Mouse (Mus musculus) layer of hippocampus, adult 6 months (tissue): Measurements from ENCODE around the gene 1700020L24Rik. TPM values are rescaled to one million over a fixed set of nuclear protein-coding genes. Genes with fewer than 3 reads are reported as not detected.

ENCODE experiments used
- long read RNA-seq, 2 experiments: library from polyadenylated mRNA; unstranded; transcript quantifications; one replicate each; pipeline ENCODE4 v2.0.0; 2019 to 2020
- polyA plus RNA-seq: library from polyadenylated mRNA; unstranded; fragments of <200 nt; fragmentation: Nextera tagmentation; gene quantifications from 2 replicates; pipeline ENCODE4 v1.2.3, GENCODE M21; 2021

The 1700020L24Rik gene
- 0.30 and 0.52 TPM in 2 replicates for polyA plus RNA-seq
- long read RNA-seq, experiment 1 = 0 reads
- long read RNA-seq, experiment 2, partial matches to known transcripts = 0 of 1 reads
- long read RNA-seq, experiment 2, other reads (novel, unspliced or antisense) = 1 of 1 reads

DNA sequence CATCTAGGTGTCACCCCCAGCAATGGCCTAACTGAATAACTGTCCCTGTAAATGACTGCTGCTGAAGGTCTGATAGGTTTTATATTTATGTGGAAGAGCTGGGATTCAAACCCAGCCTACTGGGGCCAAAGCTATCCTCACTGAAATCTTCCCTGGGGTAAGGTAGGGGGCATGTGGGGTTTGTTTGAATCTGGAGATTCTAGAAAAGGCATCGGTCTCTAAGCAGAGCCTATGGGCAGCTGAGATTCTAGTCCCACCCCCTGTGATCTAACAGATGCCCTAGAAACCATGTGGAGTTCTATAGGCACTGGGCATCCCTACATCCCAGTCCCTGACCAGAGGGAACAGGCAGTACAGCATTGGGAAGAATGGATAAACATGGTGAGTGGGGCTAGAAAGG lies at the start of gene 1700020L24Rik:
Gene 1700020L24Rik, plus strand, starts transcription at position 301 of the 400 bp plus-strand sequence.

DNA sequence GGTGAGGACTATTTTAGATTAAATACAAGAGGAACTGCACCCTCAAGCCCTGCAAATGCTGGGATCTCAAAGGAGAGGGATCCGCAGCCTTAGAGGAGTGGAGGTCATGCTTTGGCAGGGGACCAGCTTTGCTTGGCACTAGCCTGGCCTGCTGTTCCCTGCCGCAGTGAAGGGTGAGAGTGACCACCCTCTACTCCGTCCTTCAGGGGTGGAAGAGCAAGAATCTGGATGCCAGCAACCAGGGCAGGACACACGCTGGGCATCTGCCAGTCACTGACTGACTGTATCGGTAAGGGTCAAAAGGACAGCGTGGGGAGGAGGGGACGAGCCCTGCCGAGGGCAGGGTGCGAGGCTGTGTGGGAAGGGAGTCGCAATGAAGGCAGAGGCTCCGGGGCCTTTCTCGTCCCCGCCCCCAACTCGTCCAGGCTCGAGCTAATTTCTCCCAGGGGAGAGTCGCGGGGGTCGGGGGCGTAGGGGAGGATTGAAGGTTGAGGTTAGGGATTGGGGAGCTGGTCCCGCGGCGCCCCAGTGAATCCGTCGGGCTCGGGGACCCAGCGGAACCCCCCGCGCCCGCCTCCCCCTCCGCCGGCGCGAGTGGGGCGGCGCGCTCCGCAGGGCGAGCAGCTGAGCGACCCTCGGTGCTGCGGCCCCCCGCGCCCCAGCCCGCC lies 28.3 kb upstream of the 1700020L24Rik start, which contains the start of gene Rasl10b:
Gene Rasl10b, plus strand, starts transcription at position 51 of the 668 bp plus-strand sequence.

DNA sequence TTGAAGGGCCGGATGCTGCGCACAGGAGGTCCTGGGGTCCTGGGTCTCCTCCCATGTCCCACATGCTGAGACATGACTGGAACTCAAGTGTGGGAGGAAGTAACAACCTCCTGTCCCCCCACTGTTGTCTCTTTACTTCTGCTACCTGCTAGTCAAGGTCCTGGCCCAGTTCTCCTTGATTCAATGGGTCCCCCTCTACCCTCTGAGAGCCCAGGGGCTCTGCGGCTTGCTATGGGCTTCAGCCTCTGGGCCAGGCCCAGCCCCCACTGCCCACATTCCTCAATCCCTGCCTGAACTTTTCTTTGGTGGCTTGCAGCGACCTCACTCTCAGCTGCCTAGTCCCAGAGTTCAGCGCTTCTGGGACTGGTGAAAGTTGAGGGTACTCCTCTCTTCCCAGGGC lies 8.1 kb upstream of the 1700020L24Rik start, which contains the start of gene Gas2l2:
Gene Gas2l2, minus strand, starts transcription at position 101 of the 400 bp plus-strand sequence.

DNA sequence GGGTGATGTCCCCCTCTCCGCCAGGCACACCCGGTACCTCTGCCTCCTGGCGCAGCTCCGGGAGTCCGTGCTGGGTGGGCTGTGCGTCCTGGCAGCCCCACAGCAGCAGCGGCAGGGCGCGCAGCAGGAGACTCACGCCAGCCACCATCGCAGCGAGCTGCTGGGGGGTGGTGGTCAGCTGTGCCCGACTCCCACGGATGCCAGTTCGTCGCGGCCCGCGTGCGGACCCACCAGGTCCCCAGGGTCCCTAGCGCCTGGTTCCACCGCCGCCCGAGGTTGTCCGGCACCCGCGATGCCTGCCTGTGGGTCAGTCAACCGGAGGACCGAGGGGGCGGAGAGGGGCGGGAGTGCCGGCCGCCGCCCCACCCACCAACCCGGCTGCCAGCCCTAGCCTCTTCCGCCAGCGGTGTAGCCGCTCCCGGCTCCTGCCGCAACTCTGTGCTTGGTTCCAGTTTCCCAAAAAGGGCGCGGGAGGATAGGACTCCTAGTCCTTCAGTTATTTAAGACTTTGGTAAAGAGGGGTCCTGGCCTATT lies 25.3 kb downstream of the 1700020L24Rik start, which contains the start of gene Mmp28:
Gene Mmp28, minus strand, starts transcription at position 361 of the 534 bp plus-strand sequence.

GRCm38 (mm10) chr11:83472324-83473234 lies 35.1 kb downstream of the 1700020L24Rik start, which contains the start of gene Taf15:
Taf15 (plus strand) TSS chr11:83473086.

Other genes with a start within 250 kb of the 1700020L24Rik start
- 0.18 and 0.21 TPM in 2 replicates for gene Slfn3, start 246.3 kb upstream of the 1700020L24Rik start, polyA plus RNA-seq
- not detected in 2 replicates for gene Slfn14, start 151.0 kb upstream of the 1700020L24Rik start, polyA plus RNA-seq
- 77.1 and 89.6 TPM in 2 replicates for gene Ap2b1, start 138.7 kb upstream of the 1700020L24Rik start, polyA plus RNA-seq
- 9.0 and 10.0 TPM in 2 replicates for gene Pex12, start 135.1 kb upstream of the 1700020L24Rik start, polyA plus RNA-seq
- gene Rasl10b, start 28.5 kb upstream of the 1700020L24Rik start, polyA plus RNA-seq = 17.3 and 19.8 TPM in 2 replicates
- 0.39 and 0.56 TPM in 2 replicates for gene Gas2l2, start 8.2 kb upstream of the 1700020L24Rik start, polyA plus RNA-seq
- 0.80 and 0.95 TPM in 2 replicates for gene Mmp28, start 25.4 kb downstream of the 1700020L24Rik start, polyA plus RNA-seq
- gene Taf15, start 35.4 kb downstream of the 1700020L24Rik start, polyA plus RNA-seq = 0.56 and 1.3 TPM in 2 replicates
- gene Heatr9, start 84.5 kb downstream of the 1700020L24Rik start, polyA plus RNA-seq = not detected in 2 replicates
- gene Ccl5, start 92.8 kb downstream of the 1700020L24Rik start, polyA plus RNA-seq = 1.1 and 4.9 TPM in 2 replicates
- gene Ccl9, start 141.0 kb downstream of the 1700020L24Rik start, polyA plus RNA-seq = 0.89 and 1.9 TPM in 2 replicates
- gene Ccl6, start 155.4 kb downstream of the 1700020L24Rik start, polyA plus RNA-seq = 2.1 and 2.5 TPM in 2 replicates
- gene Rpl9-ps1, start 207.9 kb downstream of the 1700020L24Rik start, polyA plus RNA-seq = not detected in 2 replicates
- 1.1 and 1.3 TPM in 2 replicates for gene Ccl3, start 211.7 kb downstream of the 1700020L24Rik start, polyA plus RNA-seq
- 1.2 and 1.3 TPM in 2 replicates for gene Ccl4, start 224.9 kb downstream of the 1700020L24Rik start, polyA plus RNA-seq